Mouse (Mus musculus): ENCODE measurements around the gene Adcy7.

GRCm38 (mm10) chr8:88274090-88274489 lies 1.9 kb downstream of the Adcy7 start:
- TF ChIP-seq CTCF (IDR thresholded peaks at IDR 0.05; ENCODE audit: extremely low read depth, insufficient read length, insufficient replicate concordance, low read depth, low read length), result no peak
- no peak for TF ChIP-seq POLR2A (IDR thresholded peaks at IDR 0.05; ENCODE audit: low read depth, low read length)
